In genomic region chr5:91139446-91139873, GRCm38 (mm10) we compare ENCODE assay signal across 8 mouse cellular contexts. TPM values are rescaled to one million over a fixed set of nuclear protein-coding genes. Genes with fewer than 3 reads are reported as not detected.
DNase-seq lines count a peak whose midpoint lies in the region; ATAC-seq lines count a peak whose summit lies in the region.

Areg (plus strand) TSS chr5:91139599.

- peak within 1 kb of the TSS; percentile 93 for H3K4me2 ChIP-seq in intestine, embryonic 14.5 days (ENCODE audit: low read length)

- H3K4me1 ChIP-seq in intestine, embryonic 14.5 days (replicated peaks; ENCODE audit: control insufficient read depth, insufficient read depth, low read length): no peaks in the 10 kb centered on the region
- H3K4me1 ChIP-seq in megakaryocyte, embryonic 14.5 days: peaks cover 10% of the 10 kb centered on the region

- intact Hi-C loops in left cerebral cortex, postnatal 25 days (cut with DNase I): no loop called here

- H3K9ac ChIP-seq in intestine, embryonic 14.5 days (ENCODE audit: low read length): 0 out of 2 replicates have a peak within 1 kb of the TSS, but pooled peaks have one; percentile 25

- peak within 1 kb of the TSS; percentile 48 for H3K4me3 ChIP-seq in intestine, embryonic 14.5 days (ENCODE audit: low read depth, low read length)
- peak within 1 kb of the TSS; percentile 88 for H3K4me3 ChIP-seq in megakaryocyte, embryonic 14.5 days (replicated peaks)

- H3K36me3 ChIP-seq in intestine, embryonic 14.5 days (ENCODE audit: control insufficient read depth, insufficient read depth, low read length): no peaks in the 10 kb centered on the region
- H3K36me3 ChIP-seq in megakaryocyte, embryonic 14.5 days (replicated peaks; ENCODE audit: low read length): no peaks in the 10 kb centered on the region

- peak; percentile 39 for DNase-seq in T-cell, adult 2 months (ENCODE audit: low spot score)
- peak; percentile 35 to 40 for DNase-seq in cerebellum, postnatal 36 days
- DNase-seq in gastrocnemius, postnatal 10 days: peak; percentile 45
- DNase-seq in intestine, embryonic 14.5 days (ENCODE audit: low spot score): peak; percentile 87
- peak; percentile 42 to 58 for DNase-seq in left cerebral cortex, postnatal 25 days (ENCODE audit: low spot score in 2 of 2)
- peak; percentile 57 for DNase-seq in right cerebral cortex, postnatal 14 days
- no peak for DNase-seq in adipocyte (ENCODE audit: low spot score)

- ATAC-seq in intestine, embryonic 14.5 days (replicated peaks; ENCODE audit: low FRiP score, low TSS enrichment, low read depth): peak; percentile 90

- 2% methylated on average over 41 of the region's 44 CpGs for WGBS in intestine, embryonic 14.5 days

- no peak within 1 kb of the TSS for H3K27ac ChIP-seq in intestine, embryonic 14.5 days (ENCODE audit: low read depth)

- no peaks in the 10 kb centered on the region for H3K9me3 ChIP-seq in intestine, embryonic 14.5 days (ENCODE audit: control insufficient read depth, low read length)
- H3K9me3 ChIP-seq in megakaryocyte, embryonic 14.5 days: 0 out of 2 replicates have a peak, but pooled peaks cover 2% of the 10 kb centered on the region

- H3K27me3 ChIP-seq in intestine, embryonic 14.5 days (replicated peaks; ENCODE audit: control insufficient read depth, insufficient read depth, low read length): peaks cover 29% of the 10 kb centered on the region
- H3K27me3 ChIP-seq in megakaryocyte, embryonic 14.5 days (replicated peaks): peaks cover 52% of the 10 kb centered on the region

RNA-seq across cellular contexts. Expression of gene Areg, which starts in this region (rescaled TPM):
- total RNA-seq in gastrocnemius, postnatal 10 days (2021): not detected
- 2.9 and 3.0 TPM in 2 replicates for polyA plus RNA-seq in intestine, embryonic 14.5 days (2014; fragmentation: Nextera tagmentation; extraction: Ambion mirVana)
- under 1 TPM in 1 of 2 experiments, not detected in 1; 0.37 TPM for total RNA-seq in left cerebral cortex, postnatal 25 days (2021)
- polyA plus RNA-seq in megakaryocyte, embryonic 14.5 days (2012; ENCODE audit: insufficient read depth, low replicate concordance): not detected in 2 replicates

Comparison
In these comparisons a context has a peak if more than half of its experiments do, and no peak if none do; other contexts are left out.
1. Peak in DNase-seq in gastrocnemius, postnatal 10 days; RNA of the gene not detected or under 1 TPM.
2. Peak in DNase-seq in left cerebral cortex, postnatal 25 days; RNA of the gene not detected or under 1 TPM.